Mouse (Mus musculus) E14TG2a.4 (cell line): ENCODE results near the gene Rdh11.
"Not testable (repeated sequence)": the region's sequence is repeated elsewhere in the genome, so short reads cannot be mapped to it uniquely, and the experiment has no call there.

ENCODE experiments used
- H3K27me3 ChIP-seq: 2 replicates; pipeline ENCODE4 v1.6.1; 2014; ENCODE audit warnings: low read length, control low read depth; ENCODE audit not compliant: insufficient read depth
- H3K36me3 ChIP-seq: 2 replicates; pipeline ENCODE4 v1.6.1; 2014; ENCODE audit warnings: low read length, control low read depth; ENCODE audit not compliant: insufficient read depth
- H3K4me1 ChIP-seq: replicated peaks from 2 replicates; pipeline ENCODE4 v1.6.1; 2014; ENCODE audit warnings: low read depth, low read length, control low read depth
- H3K4me3 ChIP-seq: replicated peaks from 2 replicates; pipeline ENCODE4 v1.5.1; 2014; ENCODE audit warnings: mild to moderate bottlenecking, low read length
- H3K9me3 ChIP-seq: 2 replicates; pipeline ENCODE4 v1.6.1; 2014; ENCODE audit warnings: low read length, control low read depth
- CTCF ChIP-seq: conservative IDR thresholded peaks from 2 replicates; pipeline ENCODE4 v1.5.1; 2014; ENCODE audit warnings: low read length
- NANOG ChIP-seq: IDR thresholded peaks from 2 replicates; pipeline ENCODE4 v1.6.1; 2014; ENCODE audit warnings: borderline replicate concordance, low read length, mixed read lengths
- POU5F1 ChIP-seq: IDR thresholded peaks from 2 replicates; pipeline ENCODE4 v1.6.1; 2014; ENCODE audit warnings: low read length, borderline replicate concordance

Gene Rdh11

GRCm38 (mm10) chr12:79190931-79191673 lies 991 bp downstream of the Rdh11 start:
- Histone ChIP-seq H3K36me3 (peaks cover 44% of the 10 kb centered on the region), H3K4me1 (peaks cover 24% of the 10 kb centered on the region), H3K4me3 (peak overlapping the region; percentile 88), H3K9me3 (no peaks in the 10 kb centered on the region), H3K27me3 (no peaks in the 10 kb centered on the region)
- no peak for TF ChIP-seq CTCF

GRCm38 (mm10) chr12:79185160-79185559 lies 6.9 kb downstream of the Rdh11 start:
- H3K27me3 ChIP-seq, H3K4me1 ChIP-seq, H3K4me3 ChIP-seq, H3K9me3 ChIP-seq: not testable (repeated sequence)
- peaks cover 95% of the 10 kb centered on the region for H3K36me3 ChIP-seq

GRCm38 (mm10) chr12:79175998-79176397 lies 16.1 kb downstream of the Rdh11 start:
- H3K9me3 ChIP-seq: no peaks in the 10 kb centered on the region
- peaks cover 55% of the 10 kb centered on the region for H3K36me3 ChIP-seq
- H3K27me3 ChIP-seq: no peaks in the 10 kb centered on the region
- H3K4me1 ChIP-seq: peaks cover 11% of the 10 kb centered on the region
- no peak overlapping the region for H3K4me3 ChIP-seq
- TF ChIP-seq NANOG (no peak), POU5F1 (no peak), CTCF (no peak)

- Histone ChIP-seq H3K9me3 (no peaks in the 10 kb centered on the region), H3K36me3 (peaks cover 42% of the 10 kb centered on the region), H3K27me3 (no peaks in the 10 kb centered on the region), H3K4me1 (peaks cover 11% of the 10 kb centered on the region), H3K4me3 (no peak overlapping the region)
- TF ChIP-seq NANOG (no peak), POU5F1 (no peak), CTCF (no peak)
Measured at GRCm38 (mm10) chr12:79173721-79174120, 18.4 kb downstream of the Rdh11 start.

GRCm38 (mm10) chr12:79172019-79172941 lies 19.8 kb downstream of the Rdh11 start, which contains the start of gene Vti1b:
Gene Vti1b, minus strand, starts transcription at chr12:79172667.
- TF ChIP-seq POU5F1 (no peak), CTCF (peak; percentile 30)
- H3K9me3 ChIP-seq: no peaks in the 10 kb centered on the region
- H3K4me1 ChIP-seq: peaks cover 11% of the 10 kb centered on the region
- peaks cover 30% of the 10 kb centered on the region for H3K36me3 ChIP-seq
- H3K4me3 ChIP-seq: peak within 1 kb of the TSS; percentile 99
- no peaks in the 10 kb centered on the region for H3K27me3 ChIP-seq

GRCm38 (mm10) chr12:79171269-79171995 lies 20.7 kb downstream of the Rdh11 start:
- peak overlapping the region; percentile 99 for H3K4me3 ChIP-seq
- H3K9me3 ChIP-seq: no peaks in the 10 kb centered on the region
- TF ChIP-seq CTCF (no peak), NANOG (no peak), POU5F1 (no peak)
- no peaks in the 10 kb centered on the region for H3K27me3 ChIP-seq
- H3K36me3 ChIP-seq: peaks cover 24% of the 10 kb centered on the region
- peaks cover 11% of the 10 kb centered on the region for H3K4me1 ChIP-seq

- H3K27me3 ChIP-seq: no peaks in the 10 kb centered on the region
- H3K36me3 ChIP-seq: peaks cover 24% of the 10 kb centered on the region
- peaks cover 11% of the 10 kb centered on the region for H3K4me1 ChIP-seq
- no peaks in the 10 kb centered on the region for H3K9me3 ChIP-seq
- TF ChIP-seq CTCF (no peak), POU5F1 (no peak), NANOG (no peak)
- H3K4me3 ChIP-seq: no peak overlapping the region
Measured at GRCm38 (mm10) chr12:79170421-79170820, 21.7 kb downstream of the Rdh11 start.

- H3K36me3 ChIP-seq: peaks cover 25% of the 10 kb centered on the region
- no peaks in the 10 kb centered on the region for H3K9me3 ChIP-seq
- TF ChIP-seq NANOG (no peak), POU5F1 (no peak), CTCF (no peak)
- H3K27me3 ChIP-seq: no peaks in the 10 kb centered on the region
- H3K4me1 ChIP-seq: peaks cover 11% of the 10 kb centered on the region
- H3K4me3 ChIP-seq: no peak overlapping the region
Measured at GRCm38 (mm10) chr12:79169173-79169572, 22.9 kb downstream of the Rdh11 start.
